Mouse (Mus musculus) fibroblast of lung, adult 2 months (primary cell): ENCODE data around the gene Pigk.

Source experiments
- DNase-seq: peaks from one replicate; pipeline ENCODE4 v3.0.0-alpha.2; 2011; ENCODE audit warnings: low read depth

The Pigk gene

DNA sequence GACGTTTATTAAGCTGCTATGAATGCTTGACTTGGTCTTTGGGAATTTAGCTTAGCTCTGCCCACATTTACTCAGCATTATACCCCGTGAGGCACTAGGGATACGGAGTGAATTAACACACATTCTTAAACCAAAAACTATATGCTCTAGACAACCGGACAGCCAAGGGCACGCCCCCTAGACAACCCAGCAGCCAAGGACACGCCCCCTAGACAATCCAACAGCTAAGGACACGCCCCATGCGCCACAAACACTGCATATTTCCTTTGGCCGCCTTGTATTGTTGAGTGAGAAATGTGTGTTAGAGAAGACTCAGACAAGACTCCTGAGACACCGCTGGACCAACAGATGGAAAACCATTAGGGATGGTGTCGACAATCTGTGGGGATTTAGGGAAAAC, 229.1 kb downstream of the Pigk start:
- DNase-seq, result no peak

DNA sequence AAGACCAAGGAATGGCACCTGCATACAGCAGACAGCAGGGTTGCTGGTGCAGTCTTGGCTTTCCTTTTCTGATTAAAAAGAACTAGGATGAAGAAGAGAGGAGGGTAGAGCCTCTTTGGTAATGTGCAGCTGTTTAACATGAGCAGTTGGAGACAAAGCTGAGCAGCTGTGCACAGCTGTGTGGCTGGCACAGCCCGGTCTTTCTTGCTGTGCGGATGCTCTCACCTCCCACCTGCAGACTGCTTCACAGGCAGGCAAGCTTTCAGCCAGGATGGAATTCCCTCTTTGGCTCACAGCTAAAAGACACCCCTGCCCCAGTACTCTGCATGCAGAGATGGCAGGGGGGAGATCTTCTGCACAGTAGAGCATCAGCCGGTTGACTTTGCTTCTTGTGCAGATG, 230.9 kb downstream of the Pigk start:
- no peak for DNase-seq

DNA sequence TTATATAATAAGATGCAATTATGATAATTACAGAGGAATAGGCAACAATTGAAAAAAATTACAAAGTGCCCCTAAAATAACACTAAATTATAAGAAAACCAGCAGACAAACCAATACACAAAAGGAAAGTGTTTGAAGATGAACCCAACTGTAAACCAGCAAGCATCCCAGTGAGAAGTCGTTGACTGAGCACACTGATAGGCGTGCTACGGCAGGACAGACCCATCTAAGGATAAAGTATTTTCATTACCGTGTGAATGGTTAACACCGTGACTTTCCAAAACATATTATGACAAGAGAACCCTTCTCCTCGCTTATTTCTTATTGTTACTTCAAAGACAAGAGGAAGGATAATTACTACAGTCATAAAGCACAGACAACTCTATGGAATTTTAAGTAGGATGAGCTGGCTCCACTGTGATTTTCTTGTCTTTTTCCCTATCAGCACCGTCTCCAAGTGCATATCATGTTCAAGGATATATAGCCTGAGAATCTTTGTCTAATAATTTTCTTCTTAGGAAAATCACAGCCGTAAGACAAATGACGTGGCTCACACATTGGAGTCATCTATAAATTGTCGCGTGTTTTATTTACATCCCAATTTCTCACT, 233.2 kb downstream of the Pigk start:
- DNase-seq, result no peak

DNA sequence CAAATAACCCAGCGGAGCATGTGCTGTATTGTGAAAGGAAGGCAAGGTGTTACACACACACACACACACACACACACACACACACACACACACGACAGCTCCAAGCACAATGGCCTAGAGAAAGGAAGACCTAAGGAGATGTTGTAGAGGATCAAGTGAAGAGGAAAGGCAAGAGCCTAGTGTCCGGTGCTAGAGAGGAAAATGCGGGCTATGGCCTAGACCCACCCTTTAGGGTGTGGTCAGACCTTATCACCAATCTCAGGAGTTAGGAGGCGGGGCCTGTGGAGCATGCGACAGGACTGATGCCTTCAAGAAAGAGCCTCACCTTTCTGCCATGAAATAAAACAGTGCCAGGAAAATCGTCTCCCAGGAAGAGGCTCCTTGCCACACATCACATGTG, 234.7 kb downstream of the Pigk start:
- no peak for DNase-seq

DNA sequence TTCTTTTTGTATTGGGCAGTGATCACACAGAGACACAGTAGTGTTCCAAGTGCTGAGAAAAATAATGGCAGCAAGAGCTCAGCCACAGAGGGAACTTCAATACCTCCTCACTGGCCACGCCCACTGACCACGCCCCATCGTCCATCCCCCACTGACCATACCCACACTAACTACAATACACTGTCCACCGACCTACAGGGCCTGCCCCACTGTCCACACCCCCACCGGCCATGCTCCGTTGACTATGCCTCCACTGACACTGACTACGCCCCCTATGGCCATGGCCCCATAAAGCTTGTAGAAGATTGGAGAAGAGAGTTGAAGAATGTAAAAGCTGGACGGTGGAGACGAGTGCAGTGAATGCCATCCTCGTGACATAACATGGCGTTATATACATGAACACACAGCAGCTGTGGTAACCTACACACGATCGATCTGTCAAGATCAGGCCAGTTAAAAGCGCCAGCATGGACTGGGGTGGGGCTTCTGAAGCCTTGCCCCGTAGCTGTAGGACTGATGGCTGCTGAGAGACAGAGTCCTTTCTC, 235.4 kb downstream of the Pigk start:
- DNase-seq, result no peak

DNA sequence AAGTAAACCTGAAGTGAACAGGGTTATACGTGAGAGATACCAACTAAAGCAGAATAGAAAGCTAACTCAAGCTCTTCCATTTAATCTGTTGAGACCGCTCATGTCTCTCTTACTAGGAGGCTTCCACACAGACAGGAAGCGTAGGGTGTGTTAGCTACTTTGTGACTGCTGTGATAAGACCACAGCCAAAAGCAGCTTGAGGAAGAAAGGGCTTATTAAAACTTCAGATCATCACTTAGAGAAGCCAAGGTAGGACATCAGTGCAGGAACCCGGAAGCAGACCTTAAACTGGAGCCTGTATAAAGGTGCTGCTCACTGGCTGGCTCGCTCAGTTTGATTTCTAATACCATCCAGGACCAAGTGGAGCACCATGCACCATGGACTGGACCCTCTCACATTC, 236.4 kb downstream of the Pigk start:
- no peak for DNase-seq

DNA sequence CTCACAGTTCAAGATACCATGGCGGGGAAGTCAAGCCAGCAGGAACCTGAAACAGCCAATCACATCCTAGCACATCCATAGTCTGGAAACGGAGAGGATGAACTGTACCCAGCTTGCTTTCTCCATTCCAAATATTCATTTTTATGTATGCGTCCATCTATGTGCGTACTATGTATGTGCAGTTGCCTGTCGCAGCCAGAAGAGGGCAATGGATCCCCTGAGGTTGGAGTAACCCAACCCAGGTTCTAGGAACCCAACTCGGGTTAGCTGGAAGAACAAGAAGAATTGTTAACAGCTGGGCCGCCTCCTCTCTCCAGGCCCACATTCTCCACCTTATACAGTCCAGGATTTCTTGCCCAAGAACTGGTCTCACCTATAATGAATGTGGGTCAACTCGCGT, 237.0 kb downstream of the Pigk start:
- DNase-seq, result no peak

DNA sequence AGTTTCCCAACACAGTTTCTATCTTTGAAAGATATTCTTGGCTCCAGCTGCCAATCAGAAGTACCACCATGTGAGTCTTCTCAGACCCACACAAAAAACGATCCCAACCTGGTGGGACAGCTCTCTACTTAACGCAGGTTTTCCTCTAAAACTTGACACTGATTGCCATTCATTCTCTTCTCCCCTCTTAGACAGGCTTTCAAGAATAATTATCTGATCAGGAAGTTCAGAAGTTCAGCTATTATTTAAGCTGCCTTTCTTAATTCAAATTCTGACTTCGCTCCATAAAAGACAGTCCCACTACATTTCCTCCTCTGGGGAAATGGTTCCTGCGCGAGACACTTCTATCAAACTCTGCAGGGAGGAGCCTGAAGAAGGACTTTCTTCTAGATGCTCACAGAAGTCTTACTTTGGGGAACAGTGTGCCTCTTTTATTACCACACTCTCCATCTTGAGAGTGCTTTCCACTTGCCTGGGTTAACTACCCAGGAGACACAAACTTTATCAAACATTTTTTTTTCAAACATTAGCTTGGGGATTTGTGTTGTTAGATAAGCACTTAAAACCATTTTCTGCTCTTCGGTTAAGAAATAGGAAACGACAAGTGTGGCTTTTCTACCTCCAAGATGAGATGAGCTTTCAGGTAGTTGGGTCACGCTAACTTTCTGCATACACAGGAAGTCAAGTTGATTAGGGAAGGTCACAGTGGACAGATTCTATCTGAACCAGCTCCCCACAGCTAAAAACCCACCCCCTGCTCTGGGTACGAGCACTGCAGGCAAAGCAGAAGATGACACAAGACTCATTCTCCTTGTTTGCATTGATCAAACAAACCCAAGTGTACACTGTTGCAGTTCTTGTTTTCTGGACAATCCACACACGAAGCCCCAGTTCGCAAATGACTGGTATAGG, 238.0 kb downstream of the Pigk start:
- DNase-seq, result no peak

DNA sequence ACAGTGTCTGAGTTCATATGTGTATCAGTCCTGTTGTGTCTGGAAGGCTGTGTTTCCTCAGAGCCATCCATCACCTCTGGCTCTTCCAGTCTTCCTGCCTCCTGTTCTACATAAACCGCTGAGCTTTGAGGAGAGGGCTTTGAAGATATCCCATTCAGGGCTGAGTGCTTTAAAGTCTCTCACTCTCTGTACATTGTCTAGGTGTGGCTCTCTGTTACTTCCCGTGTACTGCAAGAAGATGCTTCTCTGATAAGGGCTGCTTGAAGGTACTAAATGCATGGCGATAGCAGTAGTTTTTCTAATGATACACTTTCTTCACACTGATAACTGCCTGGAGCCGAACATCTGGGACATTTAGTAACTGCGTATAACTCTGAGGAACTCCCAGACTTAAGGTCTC, 242.1 kb downstream of the Pigk start:
- DNase-seq, result no peak

DNA sequence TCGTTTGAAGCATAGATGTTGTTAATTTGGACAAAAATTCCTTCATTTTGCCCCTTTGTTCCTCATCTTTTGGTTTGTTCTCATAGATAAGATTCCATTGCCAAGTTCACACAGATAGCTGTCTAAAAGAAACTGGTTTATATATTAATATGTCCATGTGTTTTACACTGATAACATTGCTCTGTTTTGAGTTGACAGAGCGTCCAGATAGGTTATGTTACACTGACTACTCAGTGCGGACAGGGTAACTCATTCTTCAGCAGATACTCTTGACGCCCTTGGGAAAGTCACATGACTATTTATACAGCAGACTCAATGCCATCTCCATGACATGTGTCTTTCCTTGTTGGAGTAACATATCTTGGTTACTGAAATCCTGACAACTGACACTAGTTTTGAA, 242.9 kb downstream of the Pigk start:
- DNase-seq, result no peak

DNA sequence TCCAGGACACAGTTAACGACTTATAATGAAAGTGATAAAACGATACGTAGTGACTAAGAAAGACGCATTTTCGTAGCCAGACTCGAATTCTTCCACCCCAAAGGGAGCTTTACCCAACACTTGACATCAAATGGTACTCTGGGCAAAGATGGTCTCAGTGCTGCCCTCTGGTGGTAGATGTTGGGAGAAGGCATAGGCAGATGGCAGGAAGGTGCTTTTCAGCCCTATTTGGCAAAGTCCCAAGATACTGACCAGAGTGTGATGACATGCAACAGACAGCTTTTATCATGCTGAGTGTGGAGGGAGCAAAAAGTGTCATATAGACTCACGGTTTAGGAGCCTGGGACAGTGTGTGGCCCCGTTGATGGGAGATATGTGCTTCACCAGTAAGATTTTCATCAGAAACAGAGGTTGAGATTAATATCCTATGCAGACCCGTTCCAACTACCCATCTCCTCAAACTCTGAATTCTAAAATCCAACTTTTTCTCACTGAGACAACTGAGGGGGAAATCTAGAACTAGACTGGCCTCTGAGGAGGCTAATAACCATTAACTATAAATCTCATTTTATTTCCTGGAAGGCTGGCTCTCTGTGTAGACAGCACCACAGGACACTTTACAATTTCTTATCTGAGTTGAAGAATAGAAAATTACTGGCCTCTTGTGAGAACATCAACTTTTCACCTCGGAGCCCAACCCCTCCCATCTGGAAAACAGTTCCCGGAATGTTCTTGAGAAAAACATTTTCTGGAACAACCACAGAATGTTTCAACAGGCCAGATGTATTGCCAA, 244.7 kb downstream of the Pigk start:
- DNase-seq, result peak; percentile 2

DNA sequence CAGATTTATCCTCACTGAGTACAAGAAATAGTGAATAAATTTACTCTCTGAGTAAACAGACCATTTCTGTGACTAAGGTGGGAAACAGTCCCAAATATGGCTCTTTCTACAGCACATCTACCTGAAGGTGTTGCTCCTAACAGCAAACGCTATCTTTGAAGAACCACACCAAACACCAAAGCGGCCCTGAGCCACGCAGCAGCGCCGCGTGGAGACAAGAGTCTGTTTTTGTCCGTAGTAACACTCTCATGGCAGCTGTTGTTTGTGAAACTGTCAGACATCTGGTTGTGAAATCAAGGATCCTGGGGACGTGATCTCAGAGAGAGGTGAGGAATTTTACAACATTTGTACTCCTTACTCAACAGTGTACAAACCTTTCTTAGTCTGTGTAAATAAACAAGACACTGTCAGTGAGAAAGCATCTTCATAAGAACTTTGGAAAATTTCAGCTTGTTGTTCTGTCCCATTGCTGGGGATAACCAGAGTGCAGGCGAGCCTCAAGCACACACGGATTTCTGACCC, 248.0 kb downstream of the Pigk start:
- DNase-seq, result no peak

DNA sequence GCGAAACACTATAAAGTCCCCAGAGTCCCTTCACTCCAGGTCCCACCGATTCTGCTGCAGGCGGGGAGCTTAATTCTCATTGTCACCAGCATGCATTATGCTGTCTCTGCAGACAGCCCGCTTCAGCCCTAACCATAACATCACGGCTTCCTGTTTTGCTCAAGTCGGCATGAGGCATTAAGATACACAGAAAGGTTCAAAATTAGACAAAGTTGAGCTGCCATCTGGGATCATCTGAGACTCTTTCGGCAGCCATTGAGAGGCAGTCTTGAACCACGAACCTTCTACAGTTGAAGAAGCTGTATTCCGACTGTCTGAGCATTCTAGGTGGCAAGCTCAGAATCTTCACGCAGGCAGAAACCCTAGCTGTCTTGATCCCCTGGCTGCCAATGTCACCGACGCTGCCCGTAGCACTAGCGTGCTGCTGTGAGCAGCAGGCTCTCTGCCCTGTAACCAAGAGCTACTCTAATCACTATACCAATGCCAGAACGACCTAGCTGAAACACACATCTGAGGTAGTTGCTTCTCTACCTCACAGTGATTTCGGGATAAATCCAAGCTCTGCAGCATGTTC, 256.0 kb downstream of the Pigk start:
- DNase-seq, result no peak

DNA sequence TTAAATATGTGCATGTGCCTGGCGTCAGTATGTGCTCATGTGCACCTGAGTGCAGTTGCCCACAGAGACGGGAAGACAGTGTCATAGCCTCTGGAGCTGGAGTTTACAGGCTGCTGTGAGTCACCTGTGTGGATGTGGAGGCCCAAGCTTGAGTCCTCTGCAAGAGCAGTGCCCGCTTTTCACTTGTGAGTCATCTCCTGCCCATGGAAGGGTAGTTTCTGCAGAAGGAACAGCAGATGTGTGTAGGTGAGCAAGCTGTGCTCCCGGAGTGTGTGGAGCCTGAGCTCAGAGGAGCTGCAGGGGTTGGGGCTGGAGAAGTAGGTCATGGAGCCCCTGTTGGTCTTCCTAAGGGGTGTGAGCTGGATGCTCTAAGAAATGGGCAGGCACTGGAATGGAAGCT, 257.5 kb downstream of the Pigk start:
- no peak for DNase-seq

DNA sequence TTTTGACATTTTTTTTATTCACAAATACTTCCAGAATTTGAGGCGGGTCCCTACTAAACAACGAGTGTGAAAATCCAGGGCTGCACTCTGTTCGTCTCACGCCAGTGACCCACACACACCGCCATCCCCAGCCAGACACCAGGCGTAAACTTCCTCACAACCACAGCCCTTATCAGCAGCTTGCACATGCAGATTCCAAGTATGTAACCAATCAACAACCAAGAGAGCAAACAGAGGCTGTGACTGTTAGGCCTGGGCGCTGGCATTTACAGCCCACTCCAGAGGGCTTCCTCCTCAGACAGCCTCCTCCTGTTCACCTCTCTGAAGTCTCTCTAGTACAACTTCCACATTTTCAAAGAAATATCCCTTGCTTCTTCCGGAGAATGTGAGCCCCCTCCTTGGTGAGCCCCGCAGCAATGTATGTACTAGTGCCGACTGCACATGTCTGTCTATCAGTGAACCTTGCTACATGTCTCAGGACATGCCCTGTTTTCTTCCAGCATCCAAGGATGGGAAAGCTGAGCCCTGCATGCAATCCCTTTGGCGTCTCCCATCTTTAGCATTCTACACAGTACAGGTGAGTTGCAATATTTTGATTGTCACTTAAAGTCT, 265.7 kb downstream of the Pigk start:
- no peak for DNase-seq

DNA sequence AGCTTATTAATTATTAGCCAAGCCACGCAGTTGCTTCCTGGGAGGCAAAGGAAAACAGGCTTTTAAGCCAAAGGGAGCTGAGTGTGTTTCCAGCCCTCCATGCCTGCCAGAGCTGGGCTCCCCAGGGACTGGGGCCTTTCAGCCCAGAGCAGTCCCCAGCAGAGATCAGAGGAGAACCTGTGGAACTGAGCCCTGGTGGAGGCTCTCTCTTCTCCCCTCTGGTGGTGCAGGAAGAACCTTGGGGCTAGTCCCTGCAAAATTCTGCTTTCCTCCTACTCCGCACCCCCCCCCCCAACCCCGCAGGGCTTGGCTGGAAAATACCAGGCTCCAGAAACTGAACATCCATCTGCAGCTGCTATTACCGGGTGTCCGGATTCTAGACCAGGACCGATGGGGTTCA, 266.5 kb downstream of the Pigk start:
- DNase-seq, result no peak

DNA sequence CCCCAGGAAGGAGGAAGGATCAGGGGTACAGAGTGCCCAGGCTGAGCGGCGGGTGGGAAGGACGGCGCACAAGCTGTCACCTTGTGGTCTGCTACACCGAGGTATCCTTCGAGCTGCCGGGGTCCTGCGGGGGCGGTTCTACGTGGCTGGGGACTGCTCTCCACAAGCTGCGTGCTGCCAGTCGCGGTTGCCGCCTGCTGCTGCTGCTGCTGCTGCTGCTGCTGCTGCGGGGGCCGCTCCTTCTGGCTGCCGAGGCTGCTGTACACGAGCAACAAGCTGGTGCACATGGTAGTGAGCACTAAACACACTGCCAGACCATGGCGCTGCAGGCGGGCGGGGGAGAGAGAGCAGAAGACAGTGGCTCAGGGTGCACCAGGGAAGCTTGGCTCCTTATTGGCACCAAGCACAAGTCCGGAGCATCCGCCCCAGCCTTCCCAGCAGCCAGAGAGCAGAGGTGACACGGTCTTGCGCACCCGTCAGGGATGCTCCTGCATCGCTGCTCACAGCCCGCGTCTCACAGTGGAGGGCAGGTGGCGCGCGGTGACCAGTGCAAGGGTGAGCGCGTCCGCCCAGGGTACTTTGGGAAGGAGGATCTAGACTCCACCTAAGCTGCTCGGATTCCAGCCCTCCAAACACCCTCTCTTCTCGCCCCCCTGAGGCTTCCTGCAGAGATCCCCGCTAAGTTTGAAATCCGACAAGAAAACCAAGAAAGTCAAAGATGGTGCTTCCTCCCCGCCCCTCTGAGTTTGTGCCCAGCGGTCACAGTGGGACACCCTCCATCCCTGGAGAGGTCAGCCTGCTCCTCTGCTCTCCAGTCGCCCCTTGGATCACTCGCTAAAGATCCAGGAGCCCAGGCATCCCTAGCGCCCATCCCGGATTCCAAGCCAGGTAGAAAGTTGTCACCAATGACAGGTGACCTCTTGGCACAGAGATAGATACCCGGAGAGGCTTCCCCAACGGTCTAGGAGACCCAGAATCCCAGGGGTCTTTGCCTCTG, 267.4 kb downstream of the Pigk start:
- DNase-seq, result no peak

DNA sequence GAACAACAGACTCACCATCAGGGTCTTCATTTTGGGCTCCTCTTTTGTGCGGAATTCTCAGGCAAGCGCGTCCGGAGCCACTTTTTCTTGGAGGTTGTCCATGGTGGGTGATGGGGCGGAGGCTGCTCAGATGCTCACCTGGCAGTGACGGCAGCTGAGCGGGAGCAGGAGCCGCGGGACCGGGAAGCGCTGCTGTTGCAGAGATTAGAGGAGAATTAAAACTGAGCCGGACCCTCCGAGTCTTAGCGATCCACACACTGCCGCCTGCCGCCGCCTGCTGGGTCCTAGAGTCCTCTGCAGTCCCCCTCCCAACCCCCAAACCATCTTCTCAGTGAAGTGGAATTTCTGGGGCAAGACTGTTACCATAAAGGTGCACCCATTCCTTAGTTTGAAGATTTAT, 268.1 kb downstream of the Pigk start, which contains the start of gene St6galnac5:
Gene St6galnac5, minus strand, starts transcription at position 259 of the 400 bp plus-strand sequence.
- no peak for DNase-seq

DNA sequence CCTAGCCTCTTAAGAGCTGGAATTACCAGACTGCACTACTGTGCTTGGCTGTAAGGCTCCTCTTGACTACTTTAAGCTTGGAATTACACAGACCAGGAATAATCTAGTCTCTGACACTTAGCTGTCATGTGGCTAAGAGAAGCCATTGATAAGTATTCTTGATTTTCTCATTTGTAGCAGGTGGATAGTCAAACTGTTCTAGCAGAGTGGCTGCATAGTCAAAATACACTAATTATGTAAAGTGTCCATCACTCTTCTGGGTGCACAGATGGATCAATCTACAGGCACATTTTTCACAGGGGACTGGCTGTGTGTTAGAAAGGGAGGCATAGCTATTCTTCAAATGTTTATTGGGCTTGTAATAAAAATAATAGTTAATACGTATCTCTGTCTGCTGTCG, 276.9 kb downstream of the Pigk start:
- no peak for DNase-seq

DNA sequence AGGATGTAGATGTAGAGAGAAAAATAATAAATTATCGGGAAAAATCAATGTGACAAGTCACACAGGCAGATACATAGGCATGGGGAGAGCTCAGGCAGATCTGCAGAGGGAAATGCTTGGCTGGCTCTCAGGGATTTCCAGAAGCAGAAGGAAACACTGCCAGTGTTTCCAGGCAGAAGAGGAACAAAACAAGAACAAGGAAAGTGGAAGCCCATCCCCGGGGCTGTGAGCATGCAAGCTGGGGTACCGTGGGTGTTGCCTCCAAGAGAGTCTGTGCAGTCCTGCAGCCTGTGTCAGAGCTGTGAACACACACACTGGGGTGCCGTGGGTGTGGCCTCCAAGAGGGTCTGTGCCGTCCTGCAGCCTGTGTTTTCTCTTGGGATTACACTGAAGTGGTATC, 279.7 kb downstream of the Pigk start:
- DNase-seq, result no peak
